ENCODE assay signal across 7 mouse cellular contexts in the genomic region with DNA sequence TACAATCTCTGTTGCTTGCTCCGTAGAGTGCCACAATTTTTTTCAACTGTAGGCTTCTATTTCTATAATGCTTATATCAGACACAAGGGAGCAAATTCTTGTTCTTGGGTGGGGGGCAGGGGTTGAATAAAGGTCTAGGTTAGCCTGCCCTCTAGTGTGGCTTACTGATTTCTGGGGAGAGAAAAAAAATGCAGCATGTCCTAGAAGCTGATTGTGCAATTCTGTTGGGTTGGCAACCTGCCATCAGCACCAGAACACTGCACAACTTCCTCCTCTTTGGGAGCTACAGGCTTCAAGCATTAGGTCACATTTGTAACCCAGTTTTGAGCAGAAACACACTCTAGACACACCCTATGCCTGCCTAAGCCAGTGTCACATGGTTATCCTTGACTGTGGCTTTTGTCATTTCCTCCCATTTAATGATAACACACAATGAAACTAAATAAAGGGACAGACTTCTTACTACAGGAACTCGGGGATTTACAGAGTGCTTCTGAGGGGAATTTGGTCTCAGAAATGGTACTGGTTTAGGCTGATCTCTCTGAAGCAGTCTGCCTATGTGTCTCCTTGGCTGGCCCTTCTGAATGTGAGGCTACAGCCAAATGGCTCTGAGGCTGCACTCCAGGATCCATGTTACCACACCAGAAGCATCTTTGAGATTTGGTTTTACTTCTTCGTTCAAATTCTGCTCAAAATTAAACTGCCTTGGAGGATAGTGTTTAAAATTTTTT.
A peak's percentile ranks its signal among the peaks of the same experiment; 100 is the strongest.
DNase-seq lines count a peak whose midpoint lies in the region; ATAC-seq and TF ChIP-seq lines count a peak whose summit lies in the region.

No protein-coding gene starts in this region.

- no peak overlapping the region for H3K4me2 ChIP-seq in hindbrain, embryonic 15.5 days

- peak; percentile 99 for DNase-seq in adipocyte (ENCODE audit: low spot score)
- DNase-seq in cerebellum, adult 11 months = peak; percentile 4
- peak; percentile 86 for DNase-seq in gastrocnemius, adult 2 months
- DNase-seq in left cerebral cortex, adult 11 months (ENCODE audit: low spot score) = peak; percentile 28
- peak; percentile 94 for DNase-seq in lung, postnatal 36 days
- peak; percentile 24 to 43 for DNase-seq in spleen, postnatal 36 days (ENCODE audit: low spot score in 2 of 2)

- no peaks in the 10 kb centered on the region for H3K27me3 ChIP-seq in hindbrain, embryonic 15.5 days

- ATAC-seq in hindbrain, embryonic 15.5 days (ENCODE audit: low FRiP score, low read depth) = peak; percentile 66; the same call in 1 of the 2 replicates

- 63% methylated on average over 3 of the region's 3 CpGs for WGBS in hindbrain, embryonic 15.5 days

- no peaks in the 10 kb centered on the region for H3K4me1 ChIP-seq in hindbrain, embryonic 15.5 days (replicated peaks)

- intact Hi-C loops in gastrocnemius, adult 2 months (cut with DNase I) = no loop called here

- H3K9me3 ChIP-seq in hindbrain, embryonic 15.5 days = no peaks in the 10 kb centered on the region

- peak; percentile 33 for TF ChIP-seq CTCF in gastrocnemius, adult 2 months (IDR thresholded peaks at IDR 0.05)

- H3K4me3 ChIP-seq in gastrocnemius, adult 2 months = no peak overlapping the region
- H3K4me3 ChIP-seq in hindbrain, embryonic 15.5 days = no peak overlapping the region

- H3K9ac ChIP-seq in hindbrain, embryonic 15.5 days = no peak overlapping the region

- no peaks in the 10 kb centered on the region for H3K36me3 ChIP-seq in hindbrain, embryonic 15.5 days

- H3K27ac ChIP-seq in gastrocnemius, adult 2 months = peak overlapping the region; percentile 69
- no peak overlapping the region for H3K27ac ChIP-seq in hindbrain, embryonic 15.5 days (replicated peaks)

Comparison
In these comparisons a context has a peak if more than half of its experiments do, and no peak if none do; other contexts are left out.
1. DNase-seq: peak in every context shown above with its lines; median percentile 99 in adipocyte; 94 in lung, postnatal 36 days; 86 in gastrocnemius, adult 2 months; 34 in spleen, postnatal 36 days; 28 in left cerebral cortex, adult 11 months; 4 in cerebellum, adult 11 months.